Mouse (Mus musculus) heart, embryonic 11.5 days (tissue): ENCODE measurements around the gene Cd72. TPM values are rescaled to one million over a fixed set of nuclear protein-coding genes. Genes with fewer than 3 reads are reported as not detected.

Experiments
- ATAC-seq: fragments of 200-750 bp; cut with Nextera tagmentation; replicated peaks from 2 replicates; pipeline ENCODE4 v1.8.0; 2017; ENCODE audit warnings: moderate library complexity; ENCODE audit not compliant: insufficient number of reproducible peaks, low FRiP score, low TSS enrichment
- H3K27ac ChIP-seq: fragments of 300-500 bp; sonication (generic); 2 replicates; pipeline ENCODE4 v1.5.1; 2014; ENCODE audit warnings: mild to moderate bottlenecking, low read depth, low read length
- H3K27me3 ChIP-seq: fragments of 300-500 bp; sonication (generic); 2 replicates; pipeline ENCODE4 v1.6.1; 2014; ENCODE audit warnings: mild to moderate bottlenecking, low read length, mixed read lengths; ENCODE audit not compliant: control insufficient read depth, insufficient read depth
- H3K36me3 ChIP-seq: fragments of 300-500 bp; sonication (generic); 2 replicates; pipeline ENCODE4 v1.6.1; 2014; ENCODE audit warnings: mild to moderate bottlenecking, low read length, moderate library complexity, mixed read lengths; ENCODE audit not compliant: control insufficient read depth, insufficient read depth
- H3K4me1 ChIP-seq: fragments of 300-500 bp; sonication (generic); 2 replicates; pipeline ENCODE4 v1.6.1; 2014; ENCODE audit warnings: low read length; ENCODE audit not compliant: control insufficient read depth, insufficient read depth
- H3K4me2 ChIP-seq: fragments of 300-500 bp; sonication (generic); 2 replicates; pipeline ENCODE4 v1.6.1; 2014; ENCODE audit warnings: mild to moderate bottlenecking, moderate library complexity
- H3K4me3 ChIP-seq: fragments of 300-500 bp; sonication (generic); 2 replicates; pipeline ENCODE4 v1.5.1; 2014; ENCODE audit warnings: low read depth, low read length
- H3K9ac ChIP-seq: fragments of 300-500 bp; sonication (generic); 2 replicates; pipeline ENCODE4 v1.6.1; 2014; ENCODE audit warnings: mild to moderate bottlenecking, low read depth, low read length, moderate library complexity
- H3K9me3 ChIP-seq: fragments of 300-500 bp; sonication (generic); replicated peaks from 2 replicates; pipeline ENCODE4 v1.6.1; 2016; ENCODE audit warnings: low read length; ENCODE audit not compliant: control insufficient read depth
- WGBS: fragments of 180-500 bp; shearing (Covaris S2); extraction: QIAGEN DNeasy Blood & Tissue Kit; methylation state at CpG from one replicate; pipeline ENCODE4 v1.1.7; 2014; ENCODE audit not compliant: insufficient replicate concordance; 5-methylcytosine and 5-hydroxymethylcytosine counted together
- polyA plus RNA-seq: library from polyadenylated mRNA; unstranded; fragments of >200 nt; fragmentation: Nextera tagmentation; extraction: Ambion mirVana; gene quantifications from 2 replicates; pipeline ENCODE4 v1.2.1, GENCODE M21; 2014

Gene Cd72
- polyA plus RNA-seq: 1.8 and 3.3 TPM in 2 replicates

GRCm38 (mm10) chr4:43454041-43454836 is at the start of gene Cd72:
TSS of gene Cd72 (minus strand) at chr4:43454628.
- Histone ChIP-seq H3K9ac (no peak within 1 kb of the TSS), H3K36me3 (no peaks in the 10 kb centered on the region), H3K27ac (no peak within 1 kb of the TSS), H3K4me3 (peak within 1 kb of the TSS; percentile 21), H3K4me2 (peak within 1 kb of the TSS; percentile 58), H3K4me1 (0 out of 2 replicates have a peak, but pooled peaks cover 5% of the 10 kb centered on the region), H3K9me3 (no peaks in the 10 kb centered on the region), H3K27me3 (peaks cover 40% of the 10 kb centered on the region)
- 29% methylated on average over 20 of the region's 20 CpGs for WGBS
- no peak for ATAC-seq

DNA sequence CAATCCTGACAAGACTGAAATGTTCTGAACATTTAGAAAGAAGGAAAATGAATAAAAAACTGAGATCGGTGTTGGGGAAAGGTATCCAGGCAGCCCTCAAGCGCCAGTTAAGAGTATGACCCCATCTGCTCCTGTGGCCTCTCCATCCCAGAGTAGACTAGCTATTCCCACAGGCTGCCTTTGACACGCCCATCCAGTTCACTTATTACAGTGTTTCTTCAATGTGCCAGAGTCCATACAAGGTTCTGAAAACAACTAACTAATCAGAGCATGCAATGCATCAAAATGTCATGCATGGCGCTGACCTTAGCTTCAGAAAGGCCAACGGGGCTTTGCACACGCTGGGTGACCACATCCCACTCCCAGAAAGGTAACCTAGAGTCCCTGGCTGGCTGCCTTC is 49.1 kb upstream of the Cd72 start:
- 75% methylated on average over 6 of the region's 6 CpGs for WGBS
- Histone ChIP-seq H3K9me3 (no peaks in the 10 kb centered on the region), H3K4me1 (peaks cover 11% of the 10 kb centered on the region), H3K4me2 (no peak overlapping the region), H3K36me3 (no peaks in the 10 kb centered on the region), H3K9ac (no peak overlapping the region), H3K27ac (no peak overlapping the region), H3K27me3 (no peaks in the 10 kb centered on the region), H3K4me3 (no peak overlapping the region)
- no peak for ATAC-seq

- WGBS: 58% methylated on average over 2 of the region's 2 CpGs
- no peak overlapping the region for H3K9ac ChIP-seq
Observed at GRCm38 (mm10) chr4:43503041-43503440, 48.6 kb upstream of the Cd72 start.

GRCm38 (mm10) chr4:43499407-43500333 is 45.2 kb upstream of the Cd72 start, which contains the start of gene Arhgef39:
TSS of gene Arhgef39 (minus strand) at chr4:43499695.
- 6% methylated on average over 50 of the region's 50 CpGs for WGBS
- H3K4me3 ChIP-seq: peak within 1 kb of the TSS; percentile 57
- H3K4me2 ChIP-seq: peak within 1 kb of the TSS; percentile 73

More at GRCm38 (mm10) chr4:43503041-43503440, 48.6 kb upstream of the Cd72 start:
- H3K36me3 ChIP-seq: no peaks in the 10 kb centered on the region
- no peak for ATAC-seq
- H3K9me3 ChIP-seq: no peaks in the 10 kb centered on the region
- H3K27ac ChIP-seq: no peak overlapping the region
- H3K27me3 ChIP-seq: no peaks in the 10 kb centered on the region
- H3K4me2 ChIP-seq: no peak overlapping the region
- peaks cover 15% of the 10 kb centered on the region for H3K4me1 ChIP-seq
- no peak overlapping the region for H3K4me3 ChIP-seq

DNA sequence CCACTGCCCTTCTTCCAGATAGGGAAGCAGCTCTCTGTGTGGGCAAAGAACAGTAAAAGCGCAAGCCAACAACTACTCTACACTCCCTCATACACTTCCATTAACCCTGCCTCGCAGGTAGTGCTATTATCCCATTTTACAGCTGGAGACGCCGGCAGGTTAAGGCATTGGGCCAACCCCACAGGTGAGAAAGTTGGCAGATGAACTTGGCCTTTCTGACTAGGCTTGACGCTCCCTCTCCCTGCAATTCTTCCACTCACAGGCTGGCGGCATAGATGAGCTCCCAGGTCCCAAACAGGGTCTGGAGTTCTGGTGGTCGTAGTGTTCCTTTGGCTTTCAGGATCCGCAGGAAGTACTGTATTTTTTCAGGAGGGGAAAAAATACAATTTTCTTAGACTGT is 44.6 kb upstream of the Cd72 start:
- peaks cover 34% of the 10 kb centered on the region for H3K4me1 ChIP-seq
- peak; percentile 55 for ATAC-seq
- 0 out of 2 replicates have a peak overlapping the region, but pooled peaks have one; percentile 51 for H3K27ac ChIP-seq
- H3K36me3 ChIP-seq: 0 out of 2 replicates have a peak, but pooled peaks cover 2% of the 10 kb centered on the region
- no peaks in the 10 kb centered on the region for H3K27me3 ChIP-seq
- peak overlapping the region; percentile 75 for H3K9ac ChIP-seq
- no peaks in the 10 kb centered on the region for H3K9me3 ChIP-seq
- H3K4me3 ChIP-seq: peak overlapping the region; percentile 57
- H3K4me2 ChIP-seq: peak overlapping the region; percentile 73
- WGBS: 11% methylated on average over 8 of the region's 8 CpGs

More at GRCm38 (mm10) chr4:43499407-43500333, 45.2 kb upstream of the Cd72 start, which contains the start of gene Arhgef39:
- peaks cover 29% of the 10 kb centered on the region for H3K4me1 ChIP-seq
- no peaks in the 10 kb centered on the region for H3K27me3 ChIP-seq
- peak; percentile 84 for ATAC-seq
- no peaks in the 10 kb centered on the region for H3K9me3 ChIP-seq
- peak within 1 kb of the TSS; percentile 75 for H3K9ac ChIP-seq
- 0 out of 2 replicates have a peak, but pooled peaks cover 2% of the 10 kb centered on the region for H3K36me3 ChIP-seq
- H3K27ac ChIP-seq: 0 out of 2 replicates have a peak within 1 kb of the TSS, but pooled peaks have one; percentile 51

GRCm38 (mm10) chr4:43497946-43498345 is 43.5 kb upstream of the Cd72 start:
- ATAC-seq: no peak
- H3K9ac ChIP-seq: peak overlapping the region; percentile 75
- H3K36me3 ChIP-seq: 0 out of 2 replicates have a peak, but pooled peaks cover 2% of the 10 kb centered on the region
- peak overlapping the region; percentile 57 for H3K4me3 ChIP-seq
- no peaks in the 10 kb centered on the region for H3K9me3 ChIP-seq
- H3K27ac ChIP-seq: no peak overlapping the region; the same call in 1 of the 2 replicates
- 61% methylated on average over 4 of the region's 4 CpGs for WGBS
- H3K4me1 ChIP-seq: peaks cover 36% of the 10 kb centered on the region
- peak overlapping the region; percentile 73 for H3K4me2 ChIP-seq
- no peaks in the 10 kb centered on the region for H3K27me3 ChIP-seq

- no peaks in the 10 kb centered on the region for H3K27me3 ChIP-seq
- no peak overlapping the region; the same call in 1 of the 2 replicates for H3K4me2 ChIP-seq
- no peak overlapping the region; the same call in 1 of the 2 replicates for H3K9ac ChIP-seq
- H3K9me3 ChIP-seq: no peaks in the 10 kb centered on the region
- H3K4me1 ChIP-seq: peaks cover 36% of the 10 kb centered on the region
- no peak for ATAC-seq
- no peak overlapping the region for H3K27ac ChIP-seq
- no peak overlapping the region for H3K4me3 ChIP-seq
- H3K36me3 ChIP-seq: 0 out of 2 replicates have a peak, but pooled peaks cover 2% of the 10 kb centered on the region
- WGBS: 91% methylated on average over 8 of the region's 8 CpGs
Observed at GRCm38 (mm10) chr4:43497405-43497804, 43.0 kb upstream of the Cd72 start.

DNA sequence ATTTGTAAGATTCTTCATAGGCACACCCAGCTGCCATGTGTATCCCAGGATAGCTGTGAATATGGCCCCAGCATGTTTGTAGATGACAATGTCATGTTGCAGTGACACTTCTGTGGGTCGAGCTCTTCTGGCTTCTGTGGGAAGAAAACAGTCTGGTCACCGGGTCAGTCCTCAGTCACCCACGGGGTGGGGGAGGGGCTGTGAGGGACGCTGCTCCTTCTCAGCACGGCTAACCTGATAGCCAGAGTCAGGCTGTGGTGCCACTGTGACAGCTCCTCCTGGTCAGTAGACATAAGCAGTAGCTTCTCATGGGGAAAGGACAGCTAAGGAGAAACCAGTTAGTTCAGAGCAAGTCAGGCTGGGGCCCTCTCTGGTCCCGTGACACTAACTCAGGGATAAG is 42.2 kb upstream of the Cd72 start:
- Histone ChIP-seq H3K4me1 (peaks cover 36% of the 10 kb centered on the region), H3K36me3 (0 out of 2 replicates have a peak, but pooled peaks cover 2% of the 10 kb centered on the region), H3K4me3 (no peak overlapping the region), H3K27ac (no peak overlapping the region), H3K4me2 (no peak overlapping the region), H3K9me3 (no peaks in the 10 kb centered on the region), H3K27me3 (no peaks in the 10 kb centered on the region), H3K9ac (no peak overlapping the region; the same call in 1 of the 2 replicates)
- 44% methylated on average over 6 of the region's 6 CpGs for WGBS
- no peak for ATAC-seq
